Mouse (Mus musculus) urinary bladder, adult 18-20 months (tissue): ENCODE measurements around the gene Emc9.

Experiments
- DNase-seq, 2 experiments: peaks; one replicate each; pipeline ENCODE4 v3.0.0; 2022; ENCODE audit warnings: low spot score in 2 of 2, mixed read lengths in 2 of 2

The Emc9 gene

DNA sequence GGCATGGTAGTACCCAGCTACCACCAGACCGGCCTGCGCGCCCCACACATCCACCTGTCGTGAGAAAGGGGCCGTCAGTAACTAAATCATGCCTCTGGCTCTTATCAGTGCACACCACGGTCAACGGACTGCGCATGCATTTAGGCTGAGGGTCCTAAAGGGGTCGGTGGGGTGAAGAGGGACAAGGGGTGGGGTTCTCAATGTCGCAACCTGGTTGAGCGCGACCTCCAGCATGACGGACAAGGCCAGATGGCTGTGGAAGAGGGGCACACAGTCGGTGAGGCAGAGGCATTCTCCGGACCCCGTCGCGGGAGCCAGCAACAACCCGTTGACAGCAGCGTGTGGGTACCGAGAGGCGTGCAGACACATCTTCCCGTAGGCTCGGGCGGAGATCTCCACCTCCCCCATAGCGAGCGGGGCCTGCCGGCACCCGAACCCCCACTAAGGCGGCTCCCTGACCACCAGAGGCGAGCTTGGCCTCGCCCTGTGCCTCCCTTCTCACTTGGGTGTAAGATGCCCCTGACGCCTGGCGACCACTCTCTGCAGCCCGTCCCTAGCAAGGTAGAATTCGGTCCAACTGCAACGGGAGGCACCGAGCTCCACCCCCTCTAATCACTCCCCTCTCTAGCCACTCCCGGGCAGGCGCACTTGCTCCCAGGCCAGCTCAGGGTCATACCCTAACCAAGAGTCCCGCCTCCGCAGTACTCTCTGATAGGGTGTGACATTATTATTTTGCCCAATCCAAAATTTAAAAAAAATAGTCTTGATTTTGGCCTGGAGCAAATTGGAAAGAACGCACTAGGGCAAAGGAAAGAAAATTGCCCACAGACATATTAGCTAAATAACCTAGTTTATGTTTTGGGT, at the start of gene Emc9:
TSS of gene Emc9 (minus strand) at position 601 of the 864 bp plus-strand sequence.
- peak; percentile 66 to 82 for DNase-seq

DNA sequence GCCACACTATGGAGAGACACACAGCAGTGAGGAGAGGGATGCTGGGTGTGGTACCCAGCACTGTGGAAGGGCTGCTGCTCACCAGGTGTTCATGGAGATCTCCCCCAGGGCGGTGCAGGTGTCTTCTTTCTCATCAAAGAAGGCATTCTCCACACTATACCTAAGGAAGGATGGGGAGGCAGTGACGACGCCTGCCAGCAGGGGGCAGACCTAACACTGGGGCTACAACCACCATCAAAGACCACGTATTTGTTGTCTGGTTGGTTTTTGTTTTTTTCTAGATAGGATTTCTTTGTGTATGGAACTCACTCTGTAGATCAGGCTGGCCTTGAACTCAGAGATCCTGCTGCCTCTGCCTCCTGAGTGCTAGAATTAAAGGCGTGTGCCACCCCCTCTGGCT, 44.2 kb upstream of the Emc9 start:
- DNase-seq: peak in 1 of 2 experiments; percentile 47

DNA sequence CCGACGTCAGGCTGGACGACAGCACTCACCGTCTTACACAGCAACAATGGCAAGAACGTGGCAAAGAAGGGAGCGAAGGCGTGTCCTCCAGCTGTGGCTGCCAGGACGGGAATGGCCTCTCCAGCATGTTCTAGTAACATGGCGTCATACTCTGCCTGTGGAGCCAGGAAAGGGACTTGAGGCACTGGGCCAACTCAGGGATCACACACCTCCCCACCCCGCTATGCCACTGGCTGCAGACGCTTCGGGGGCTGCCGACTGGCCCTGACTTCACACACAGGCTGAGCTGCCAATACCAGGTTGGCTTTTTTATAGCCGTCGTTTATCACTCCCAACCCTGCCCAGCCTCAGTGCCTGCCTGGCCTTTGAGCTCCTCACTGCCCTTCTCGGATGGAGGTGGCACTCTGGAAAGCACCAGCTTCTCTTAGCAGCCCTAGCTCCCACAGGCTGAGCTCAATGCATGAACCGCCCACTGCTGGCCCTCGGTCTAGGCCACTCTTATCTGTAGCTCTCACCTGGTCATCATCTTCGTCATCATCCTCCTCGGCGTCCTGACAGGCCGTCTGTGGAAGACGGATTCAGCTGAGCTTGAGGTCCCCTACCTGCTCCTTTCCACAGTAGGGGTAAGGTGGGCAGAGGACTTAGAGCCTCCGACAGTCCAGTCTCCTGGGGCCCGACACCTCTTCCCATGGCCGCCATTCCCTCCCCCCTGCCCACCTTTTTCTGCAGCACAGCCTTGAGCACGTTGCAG, 43.1 kb upstream of the Emc9 start:
- no peak for DNase-seq

- no peak for DNase-seq
Observed at GRCm38 (mm10) chr14:55618486-55619195, 33.5 kb upstream of the Emc9 start.

DNA sequence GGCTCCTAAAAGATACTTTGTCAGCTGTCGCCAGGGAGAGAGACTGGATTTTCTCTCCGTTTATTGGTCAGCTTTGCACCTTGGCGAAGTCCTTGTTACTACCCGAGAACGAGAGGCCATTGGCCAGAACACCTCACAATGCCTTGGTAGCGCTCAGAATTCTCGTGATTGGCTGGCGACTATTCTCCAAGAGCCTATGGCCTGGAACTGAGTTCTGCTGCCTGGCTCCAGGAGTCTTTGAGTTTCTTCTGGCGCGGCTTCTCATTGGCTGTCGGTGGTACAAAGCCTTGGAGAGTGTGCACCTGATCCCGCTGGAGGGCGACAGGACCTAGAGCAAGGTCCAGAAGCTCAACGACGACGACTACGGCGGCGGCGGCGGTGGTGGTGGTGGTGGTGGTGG, 32.7 kb upstream of the Emc9 start, which contains the start of gene Rec8:
TSS of gene Rec8 (plus strand) at position 216 of the 400 bp plus-strand sequence.
- no peak for DNase-seq

DNA sequence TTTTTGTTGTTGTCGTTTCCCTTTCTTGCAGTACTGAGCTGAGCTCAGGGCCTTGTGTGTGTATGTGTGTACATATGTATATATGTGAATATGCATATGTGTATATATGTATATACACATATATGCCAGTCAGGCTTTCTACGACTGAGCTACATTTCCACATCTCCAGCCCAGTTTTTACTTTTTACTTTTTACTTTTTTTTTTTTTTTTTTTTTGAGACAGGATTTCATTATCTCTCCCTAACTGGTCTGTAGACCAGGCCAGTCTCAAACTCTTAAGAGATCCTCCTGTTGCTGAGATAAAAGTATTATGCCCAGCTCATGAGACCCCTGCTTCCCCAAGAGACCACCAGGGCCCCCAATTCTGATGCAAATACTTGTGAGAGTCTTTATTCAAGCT, 31.7 kb upstream of the Emc9 start:
- DNase-seq: no peak

DNA sequence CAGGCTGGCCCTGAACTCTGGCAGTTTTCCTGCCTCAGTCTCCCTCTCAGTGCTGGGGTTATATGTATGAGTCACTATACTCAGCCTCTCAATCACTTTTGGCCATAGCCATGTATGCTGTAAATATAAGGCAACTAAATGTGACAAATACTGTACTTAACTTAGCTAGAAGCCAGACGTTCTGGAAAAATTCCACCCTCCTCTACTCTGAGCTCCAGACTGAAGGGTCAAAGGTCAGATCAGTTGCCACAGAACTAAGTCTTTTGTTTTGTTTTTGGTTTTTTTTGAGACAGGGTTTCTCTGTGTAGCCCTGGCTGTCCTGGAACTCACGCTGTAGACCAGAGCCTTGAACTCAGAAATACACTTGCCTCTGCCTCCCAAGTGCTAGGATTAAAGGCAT, 30.8 kb upstream of the Emc9 start:
- no peak for DNase-seq

DNA sequence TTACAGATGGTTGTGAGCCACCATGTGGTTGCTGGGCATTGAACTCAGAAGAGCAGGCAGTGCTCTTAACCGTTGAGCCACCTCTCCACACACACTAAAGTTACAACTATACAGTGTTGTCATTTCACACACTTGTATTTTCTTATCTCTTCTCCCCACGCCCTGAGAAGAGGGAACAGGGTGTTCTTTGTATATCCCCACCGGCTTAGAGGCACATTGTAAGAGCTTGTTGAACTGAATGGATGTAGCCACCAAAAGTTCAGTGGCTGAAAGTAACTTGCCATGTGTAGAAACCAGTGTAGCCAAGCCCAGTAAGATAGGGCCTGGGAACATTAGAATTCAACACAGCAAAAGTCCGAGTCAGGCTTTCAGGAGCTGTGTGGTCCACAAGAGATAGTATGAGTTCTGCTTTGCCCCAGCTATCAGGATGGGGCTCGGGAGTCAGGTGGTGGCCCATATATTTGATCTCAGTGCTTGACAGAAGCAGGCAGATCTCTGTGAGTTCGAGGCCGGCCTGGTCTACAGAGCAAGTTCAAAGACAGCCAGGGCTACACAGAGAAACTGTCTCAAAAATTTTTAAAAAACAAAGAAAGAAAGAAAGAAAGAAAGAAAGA, 29.6 kb upstream of the Emc9 start:
- no peak for DNase-seq

DNA sequence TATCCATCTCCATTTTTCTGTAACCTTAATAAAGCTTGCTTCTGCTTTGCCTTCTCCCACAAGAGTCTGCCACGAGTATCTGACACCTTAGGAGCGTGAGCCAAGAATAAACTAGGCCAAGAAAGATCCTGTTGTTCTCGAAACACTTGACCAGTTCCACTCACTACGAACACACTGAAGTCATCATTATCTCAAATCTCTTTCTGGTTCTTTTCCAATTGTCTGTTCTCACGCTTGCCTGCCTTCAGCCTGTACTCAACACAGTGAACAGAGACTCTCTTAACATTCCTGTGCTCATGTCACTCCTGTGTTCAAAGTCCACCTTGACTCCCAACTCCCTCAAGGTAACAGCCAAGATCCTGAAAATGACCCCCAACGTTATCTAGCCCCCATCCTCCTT, 28.2 kb upstream of the Emc9 start:
- DNase-seq: no peak

GRCm38 (mm10) chr14:55608339-55608738, 23.2 kb upstream of the Emc9 start:
- no peak for DNase-seq

- no peak for DNase-seq
Observed at GRCm38 (mm10) chr14:55605743-55606459, 20.8 kb upstream of the Emc9 start.

DNA sequence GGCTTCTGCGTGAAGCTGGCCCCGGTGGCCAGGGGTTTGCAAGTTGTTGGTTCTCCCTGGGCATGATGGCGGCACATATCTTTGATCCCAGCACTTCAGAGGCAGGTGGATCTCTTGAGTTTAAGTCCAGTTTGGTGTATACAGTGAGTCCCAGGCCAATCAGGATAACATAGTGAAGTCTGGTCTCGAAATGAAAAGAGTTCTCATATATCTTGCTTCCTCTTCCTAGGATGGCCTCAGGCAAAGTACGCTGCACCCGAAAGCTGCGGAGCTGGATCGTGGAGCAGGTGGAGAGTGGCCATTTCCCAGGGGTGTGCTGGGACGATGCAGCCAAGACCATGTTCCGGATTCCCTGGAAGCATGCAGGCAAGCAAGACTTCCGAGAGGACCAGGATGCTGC, 19.7 kb upstream of the Emc9 start:
- no peak for DNase-seq

- DNase-seq: peak; percentile 84 to 89
Observed at GRCm38 (mm10) chr14:55603633-55604576, 18.8 kb upstream of the Emc9 start.

DNA sequence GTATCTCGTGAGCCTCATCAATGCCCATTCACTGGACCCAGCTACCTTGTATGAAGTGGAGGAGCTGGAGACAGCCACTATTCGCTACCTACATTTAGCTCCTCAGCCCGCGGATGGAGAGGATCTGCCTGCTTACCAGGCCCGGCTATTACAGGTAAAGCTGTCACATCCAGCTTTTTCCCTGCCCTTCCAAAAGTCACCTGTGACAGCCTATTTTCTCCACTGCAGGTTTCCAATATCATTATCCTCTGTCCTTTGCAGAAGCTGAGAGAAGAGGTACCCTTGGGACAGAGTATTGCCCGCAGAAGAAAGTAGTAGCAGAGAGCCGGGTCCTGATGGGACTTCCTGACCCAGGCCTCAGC, 18.1 kb upstream of the Emc9 start, which contains the start of gene Irf9:
TSS of gene Irf9 (plus strand) at position 301 of the 362 bp plus-strand sequence.
- DNase-seq: no peak

GRCm38 (mm10) chr14:55598521-55599390, 13.7 kb upstream of the Emc9 start:
- DNase-seq: no peak

DNA sequence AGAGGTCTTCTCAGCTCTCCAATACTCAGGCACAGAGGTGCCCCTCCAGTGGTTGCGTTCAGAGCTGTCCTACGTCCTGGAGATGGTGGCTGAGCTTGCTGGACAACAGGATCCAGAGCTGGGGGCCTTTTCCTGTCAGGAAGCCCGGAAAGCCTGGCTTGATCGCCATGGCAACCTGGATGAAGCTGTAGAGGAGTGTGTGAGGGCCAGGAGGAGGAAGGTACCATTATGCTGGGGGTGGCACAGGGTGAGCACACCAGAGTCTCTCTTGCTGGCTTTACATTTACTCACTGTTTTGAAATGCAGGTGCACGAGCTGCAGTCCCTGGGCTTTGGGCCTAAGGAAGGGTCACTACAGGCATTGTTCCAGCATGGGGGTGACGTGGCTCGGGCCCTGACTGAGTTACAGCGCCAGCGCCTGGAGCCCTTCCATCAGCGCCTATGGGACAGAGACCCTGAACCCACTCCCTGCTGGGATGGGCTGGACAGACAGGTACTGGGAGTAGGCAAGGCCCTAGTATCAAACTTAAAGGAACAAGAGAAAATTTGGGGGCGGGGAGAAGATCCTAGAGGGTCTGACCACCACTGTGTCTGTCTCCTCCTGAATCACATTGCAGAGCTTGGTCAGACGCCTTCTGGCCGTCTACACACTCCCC, 11.1 kb upstream of the Emc9 start:
- no peak for DNase-seq

GRCm38 (mm10) chr14:55592226-55592625, 7.1 kb upstream of the Emc9 start:
- peak in 1 of 2 experiments; percentile 25 for DNase-seq

DNA sequence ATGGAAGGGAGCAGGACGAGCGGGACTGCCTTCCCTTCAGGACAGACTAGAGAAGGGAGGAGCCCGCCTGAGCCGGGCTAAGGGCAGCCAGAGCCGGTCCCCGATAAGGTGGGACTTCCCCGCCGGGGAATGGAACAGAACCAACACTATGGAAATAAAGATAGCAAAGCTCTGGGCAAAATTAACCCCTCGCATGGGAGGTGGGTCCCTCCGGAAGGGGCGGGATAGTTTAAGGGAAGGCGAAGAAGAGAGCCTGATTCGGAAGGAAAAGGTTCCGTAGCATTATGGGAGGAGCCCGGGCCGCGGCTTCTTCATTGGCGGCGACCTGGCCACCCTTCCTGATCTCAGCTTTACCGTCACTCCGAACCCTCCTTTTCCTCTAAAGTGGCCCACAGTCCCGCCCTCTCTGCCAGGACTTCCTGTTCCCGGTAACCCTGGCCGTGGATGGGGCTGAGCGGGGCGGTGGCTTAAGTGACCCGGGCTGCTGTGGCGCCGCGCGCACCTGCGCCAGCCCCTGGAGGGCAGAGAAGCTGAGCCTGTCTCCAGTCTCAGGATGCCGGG, 6.3 kb upstream of the Emc9 start, which contains the start of gene Rnf31:
TSS of gene Rnf31 (plus strand) at position 378 of the 561 bp plus-strand sequence.
- peak; percentile 86 to 94 for DNase-seq
